Mouse (Mus musculus): ENCODE results near the gene Klrb1c. TPM values are rescaled to one million over a fixed set of nuclear protein-coding genes. Genes with fewer than 3 reads are reported as not detected.
"Not testable (repeated sequence)": the region's sequence is repeated elsewhere in the genome, so short reads cannot be mapped to it uniquely, and the experiment has no call there.

Gene Klrb1c
- polyA plus RNA-seq, 1 experiment from 2014 or later = 1.1 TPM

GRCm38 (mm10) chr6:128760416-128761143 is 28.4 kb downstream of the Klrb1c start:
- Histone ChIP-seq H3K4me2 (ENCODE audit: low read depth, low read length) (peak overlapping the region; percentile 66), H3K27ac (ENCODE audit: low read depth) (peak overlapping the region; percentile 81), H3K9ac (replicated peaks) (peak overlapping the region; percentile 64), H3K4me3 (ENCODE audit: low read depth, low read length) (peak overlapping the region; percentile 66)
- peak; percentile 91 for DNase-seq
- peak; percentile 65 for ATAC-seq
- not testable (repeated sequence) for H3K9me3 ChIP-seq (ENCODE audit: low read length); H3K27me3 ChIP-seq (ENCODE audit: insufficient read depth, low read length); H3K36me3 ChIP-seq (replicated peaks; ENCODE audit: insufficient read depth, low read length); H3K4me1 ChIP-seq (ENCODE audit: insufficient read depth)
- 1% methylated on average over 44 of the region's 44 CpGs for WGBS (ENCODE audit: insufficient replicate concordance)
- peak; percentile 89 for TF ChIP-seq CTCF (IDR thresholded peaks at IDR 0.05; ENCODE audit: low read depth)

GRCm38 (mm10) chr6:128760016-128760415 is 29.0 kb downstream of the Klrb1c start:
- WGBS (ENCODE audit: insufficient replicate concordance) = under 1% methylated on average over 22 of the region's 22 CpGs
- Histone ChIP-seq H3K9ac (replicated peaks) (peak overlapping the region; percentile 64), H3K4me2 (ENCODE audit: low read depth, low read length) (peak overlapping the region; percentile 66), H3K27ac (ENCODE audit: low read depth) (peak overlapping the region; percentile 81), H3K4me3 (ENCODE audit: low read depth, low read length) (peak overlapping the region; percentile 66)
- 0 out of 2 replicates have a peak, but pooled peaks have one; percentile 7 for TF ChIP-seq EP300 (IDR thresholded peaks at IDR 0.05; ENCODE audit: low read depth)
- not testable (repeated sequence) for H3K4me1 ChIP-seq (ENCODE audit: insufficient read depth); H3K27me3 ChIP-seq (ENCODE audit: insufficient read depth, low read length); H3K36me3 ChIP-seq (replicated peaks; ENCODE audit: insufficient read depth, low read length); H3K9me3 ChIP-seq (ENCODE audit: low read length)
- ATAC-seq = peak; percentile 37
- DNase-seq = peak; percentile 89

GRCm38 (mm10) chr6:128759221-128759950 is 29.6 kb downstream of the Klrb1c start:
- Histone ChIP-seq H3K4me2 (ENCODE audit: low read depth, low read length) (no peak overlapping the region), H3K4me3 (ENCODE audit: low read depth, low read length) (no peak overlapping the region), H3K27ac (ENCODE audit: low read depth) (no peak overlapping the region), H3K36me3 (replicated peaks; ENCODE audit: insufficient read depth, low read length) (no peaks in the 10 kb centered on the region), H3K9me3 (ENCODE audit: low read length) (no peaks in the 10 kb centered on the region), H3K27me3 (ENCODE audit: insufficient read depth, low read length) (no peaks in the 10 kb centered on the region), H3K4me1 (ENCODE audit: insufficient read depth) (peaks cover 7% of the 10 kb centered on the region; the same call in 1 of the 2 replicates), H3K9ac (replicated peaks) (no peak overlapping the region)
- ATAC-seq (no peak), DNase-seq (no peak)
- TF ChIP-seq CTCF (IDR thresholded peaks at IDR 0.05; ENCODE audit: low read depth) = no peak
- TF ChIP-seq EP300 (IDR thresholded peaks at IDR 0.05; ENCODE audit: low read depth) = no peak
- WGBS (ENCODE audit: insufficient replicate concordance) = 83% methylated on average over 5 of the region's 5 CpGs

GRCm38 (mm10) chr6:128755402-128755763 is 33.6 kb downstream of the Klrb1c start:
- H3K4me1 ChIP-seq (ENCODE audit: insufficient read depth); H3K36me3 ChIP-seq (replicated peaks; ENCODE audit: insufficient read depth, low read length); H3K27me3 ChIP-seq (ENCODE audit: insufficient read depth, low read length); H3K9ac ChIP-seq (replicated peaks); H3K4me3 ChIP-seq (ENCODE audit: low read depth, low read length); H3K9me3 ChIP-seq (ENCODE audit: low read length); H3K4me2 ChIP-seq (ENCODE audit: low read depth, low read length): not testable (repeated sequence)
- ATAC-seq (peak; percentile 73), DNase-seq (peak; percentile 28)
- H3K27ac ChIP-seq (ENCODE audit: low read depth) = peak overlapping the region; percentile 81
- WGBS (ENCODE audit: insufficient replicate concordance) = 35% methylated on average over 4 of the region's 4 CpGs

GRCm38 (mm10) chr6:128754748-128755401 is 34.1 kb downstream of the Klrb1c start:
- peak; percentile 51 for TF ChIP-seq EP300 (IDR thresholded peaks at IDR 0.05; ENCODE audit: low read depth)
- H3K4me3 ChIP-seq (ENCODE audit: low read depth, low read length); H3K27me3 ChIP-seq (ENCODE audit: insufficient read depth, low read length); H3K4me2 ChIP-seq (ENCODE audit: low read depth, low read length); DNase-seq; H3K36me3 ChIP-seq (replicated peaks; ENCODE audit: insufficient read depth, low read length); H3K9me3 ChIP-seq (ENCODE audit: low read length); H3K4me1 ChIP-seq (ENCODE audit: insufficient read depth): not testable (repeated sequence)
- H3K27ac ChIP-seq (ENCODE audit: low read depth) = peak overlapping the region; percentile 81
- WGBS (ENCODE audit: insufficient replicate concordance) = 44% methylated on average over 12 of the region's 12 CpGs
- H3K9ac ChIP-seq (replicated peaks) = peak overlapping the region; percentile 1; the same call in 1 of the 2 replicates
- peak; percentile 89 for ATAC-seq

- ATAC-seq = peak; percentile 30
- H3K4me3 ChIP-seq (ENCODE audit: low read depth, low read length); H3K36me3 ChIP-seq (replicated peaks; ENCODE audit: insufficient read depth, low read length); DNase-seq; H3K9me3 ChIP-seq (ENCODE audit: low read length); H3K27me3 ChIP-seq (ENCODE audit: insufficient read depth, low read length); H3K4me1 ChIP-seq (ENCODE audit: insufficient read depth): not testable (repeated sequence)
- Histone ChIP-seq H3K4me2 (ENCODE audit: low read depth, low read length) (peak overlapping the region; percentile 29; the same call in 1 of the 2 replicates), H3K27ac (ENCODE audit: low read depth) (peak overlapping the region; percentile 81), H3K9ac (replicated peaks) (peak overlapping the region; percentile 1; the same call in 1 of the 2 replicates)
- 22% methylated on average over 10 of the region's 10 CpGs for WGBS (ENCODE audit: insufficient replicate concordance)
Measured at GRCm38 (mm10) chr6:128754265-128754664, 34.8 kb downstream of the Klrb1c start.
